Mouse (Mus musculus): ENCODE measurements around the gene Tenm3.

DNA sequence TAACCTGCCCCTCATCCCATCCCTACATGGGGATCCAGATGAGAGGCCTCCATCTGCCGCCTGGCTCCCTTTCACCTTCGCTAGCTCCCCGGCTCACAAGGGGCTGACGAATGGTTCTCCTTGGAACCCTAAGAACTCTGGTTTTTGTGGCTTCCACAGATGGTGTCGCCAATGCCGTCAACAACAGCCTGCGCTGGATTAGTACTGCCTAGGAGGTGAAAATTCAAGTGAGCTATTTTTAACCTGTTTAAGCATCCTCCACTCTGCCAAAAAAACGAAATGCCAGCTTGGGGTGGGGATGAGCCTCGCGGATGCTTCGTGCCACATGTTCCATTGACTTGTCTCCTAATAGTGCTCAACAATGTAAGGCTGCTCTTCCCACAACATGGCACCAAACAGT, 171.3 kb downstream of the Tenm3 start:
- no peak for TF ChIP-seq CTCF (IDR thresholded peaks at IDR 0.05; ENCODE audit: low read depth)
- no peak for TF ChIP-seq EP300 (IDR thresholded peaks at IDR 0.05; ENCODE audit: low read depth)

All from liver, postnatal 0 days (tissue).